29 mouse cellular contexts compared by ENCODE assay signal in the genomic region with DNA sequence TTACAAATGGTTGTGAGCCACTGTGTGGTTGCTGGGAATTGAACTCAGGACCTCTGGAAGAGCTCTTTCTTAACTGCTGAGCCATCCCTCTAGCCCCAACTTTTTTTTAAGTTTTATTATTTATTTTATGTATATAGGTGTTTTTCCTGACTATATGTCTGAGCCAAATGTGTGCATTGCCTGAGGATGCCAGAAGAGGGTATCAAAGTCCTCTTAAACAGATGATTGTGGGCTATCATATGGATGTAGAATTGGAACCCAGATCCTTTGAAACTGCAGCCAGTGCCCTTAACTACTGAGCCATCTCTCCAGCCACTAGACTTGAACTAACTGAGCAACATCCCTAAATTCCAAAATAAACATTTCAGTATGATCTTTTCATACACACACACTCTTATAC. TPM values are rescaled to one million over a fixed set of nuclear protein-coding genes. Genes with fewer than 3 reads are reported as not detected.
DNase-seq lines count a peak whose midpoint lies in the region; ATAC-seq and TF ChIP-seq lines count a peak whose summit lies in the region.
"Had no signal": no experiment of that assay in that cellular context is flagged by ENCODE, and none has a peak within 500 bp of the region (broad histone marks: within the 10 kb centered on the region; RNA-seq: fewer than 3 reads in every experiment).

No protein-coding gene starts in this region.

- intact Hi-C loops in gastrocnemius, adult 2 months (cut with DNase I), result no loop called here

- ATAC-seq in megakaryocyte progenitor cell, adult 5-6 weeks (replicated peaks; ENCODE audit: poor library complexity), result no peak
- ATAC-seq: forebrain, embryonic 13.5 days; inflammation-experienced regulatory T-cells, adult 6 months; midbrain, embryonic 16.5 days had no signal

- H3K27ac ChIP-seq in gastrocnemius, adult 2 months, result no peak overlapping the region
- H3K27ac ChIP-seq: embryonic facial prominence, embryonic 10.5 days; embryonic facial prominence, embryonic 15.5 days; forebrain, embryonic 13.5 days; hindbrain, embryonic 10.5 days; hindbrain, embryonic 15.5 days; kidney, embryonic 15.5 days; liver, embryonic 14.5 days; macrophage had no signal

- TF ChIP-seq CTCF in gastrocnemius, adult 2 months (IDR thresholded peaks at IDR 0.05), result peak; percentile 25; the same call in 1 of the 2 replicates

- no peak overlapping the region for H3K4me3 ChIP-seq in gastrocnemius, adult 2 months
- H3K4me3 ChIP-seq: embryonic facial prominence, embryonic 10.5 days; embryonic facial prominence, embryonic 15.5 days; forebrain, embryonic 13.5 days; hindbrain, embryonic 10.5 days; hindbrain, embryonic 15.5 days; kidney, embryonic 15.5 days had no signal

- DNase-seq in gastrocnemius, adult 2 months, result no peak
- no peak for DNase-seq in gastrocnemius, adult 8-10 months (ENCODE audit: low spot score in 2 of 2)
- DNase-seq in 3T3-L1 (ENCODE audit: low read depth, low spot score) (peak; percentile 69), MN1 (ENCODE audit: low spot score) (peak; percentile 16), adipocyte (ENCODE audit: low spot score) (no peak)
- DNase-seq in brain, adult 2 months (ENCODE audit: low read depth, low spot score), result peak; percentile 9
- no peak for DNase-seq in right cerebral cortex, postnatal 4 days
- DNase-seq: adrenal gland, postnatal 14 days; cerebellum, adult 8-10 months; cerebellum, postnatal 25 days; heart, postnatal 14 days; kidney, adult 11 months; kidney, postnatal 25 days; liver; lung, adult 2 months; lung, postnatal 10 days; thymus, adult 2 months; thymus, postnatal 36 days had no signal

RNA-seq across cellular contexts. Expression of gene Rad51, which starts 11.0 kb away (rescaled TPM):
- 1 to 10 TPM in 1 of 2 experiments, under 1 TPM in 1; 0.70 to 1.3 TPM for total RNA-seq in gastrocnemius, adult 2 months (2021)
- 1 to 10 TPM in 3 of 4 experiments, under 1 TPM in 1; 0.74 to 1.8 (median 1.2) TPM for total RNA-seq in gastrocnemius, adult 8-10 months (2022)
- 35.8 and 37.2 TPM in 2 replicates for total RNA-seq in megakaryocyte progenitor cell, adult 5-6 weeks (2015)
- total RNA-seq in megakaryocyte progenitor cell, adult 5-6 weeks (2017), result 33.6 and 33.8 TPM in 2 replicates

RNA-seq across cellular contexts. Expression of gene Knl1, which starts 54.6 kb away (rescaled TPM):
- under 1 TPM; 0.03 to 0.06 TPM for total RNA-seq in gastrocnemius, adult 2 months (2021)
- total RNA-seq in gastrocnemius, adult 8-10 months (2022), result under 1 TPM in 3 of 4 experiments, not detected in 1; 0.07 to 0.36 (median 0.29) TPM
- total RNA-seq in megakaryocyte progenitor cell, adult 5-6 weeks (2015), result 58.2 and 69.4 TPM in 2 replicates
- 55.3 and 78.8 TPM in 2 replicates for total RNA-seq in megakaryocyte progenitor cell, adult 5-6 weeks (2017)

RNA-seq across cellular contexts. Expression of gene Rmdn3, which starts 55.3 kb away (rescaled TPM):
- total RNA-seq in gastrocnemius, adult 2 months (2021), result 1 to 10 TPM; 5.6 to 5.8 TPM
- 1 to 10 TPM; 3.2 to 6.7 (median 4.8) TPM for total RNA-seq in gastrocnemius, adult 8-10 months (2022)
- 19.5 and 21.0 TPM in 2 replicates for total RNA-seq in megakaryocyte progenitor cell, adult 5-6 weeks (2015)
- 39.8 and 44.2 TPM in 2 replicates for total RNA-seq in megakaryocyte progenitor cell, adult 5-6 weeks (2017)

Comparison
In these comparisons a context has a peak if more than half of its experiments do, and no peak if none do; other contexts are left out.
1. DNase-seq: peak in 3T3-L1 (single experiment), MN1 (single experiment) and brain, adult 2 months (single experiment); none in gastrocnemius, adult 2 months (single experiment), gastrocnemius, adult 8-10 months (0 of 2), adipocyte (single experiment) and right cerebral cortex, postnatal 4 days (single experiment).
2. RNA of gene Rad51, which starts 11.0 kb away (total RNA-seq): 33.6 to 37.2 TPM in megakaryocyte progenitor cell, adult 5-6 weeks; 0.74 to 1.8 TPM in gastrocnemius, adult 8-10 months and 0.70 to 1.3 TPM in gastrocnemius, adult 2 months; every median in the first group is over 10 times any median in the second.
3. RNA of gene Knl1, which starts 54.6 kb away (total RNA-seq): 55.3 to 78.8 TPM in megakaryocyte progenitor cell, adult 5-6 weeks; 0.07 to 0.36 TPM in gastrocnemius, adult 8-10 months and 0.03 to 0.06 TPM in gastrocnemius, adult 2 months; every median in the first group is over 10 times any median in the second.